Comparison of ENCODE assay signal across 22 mouse cellular contexts in the genomic region with DNA sequence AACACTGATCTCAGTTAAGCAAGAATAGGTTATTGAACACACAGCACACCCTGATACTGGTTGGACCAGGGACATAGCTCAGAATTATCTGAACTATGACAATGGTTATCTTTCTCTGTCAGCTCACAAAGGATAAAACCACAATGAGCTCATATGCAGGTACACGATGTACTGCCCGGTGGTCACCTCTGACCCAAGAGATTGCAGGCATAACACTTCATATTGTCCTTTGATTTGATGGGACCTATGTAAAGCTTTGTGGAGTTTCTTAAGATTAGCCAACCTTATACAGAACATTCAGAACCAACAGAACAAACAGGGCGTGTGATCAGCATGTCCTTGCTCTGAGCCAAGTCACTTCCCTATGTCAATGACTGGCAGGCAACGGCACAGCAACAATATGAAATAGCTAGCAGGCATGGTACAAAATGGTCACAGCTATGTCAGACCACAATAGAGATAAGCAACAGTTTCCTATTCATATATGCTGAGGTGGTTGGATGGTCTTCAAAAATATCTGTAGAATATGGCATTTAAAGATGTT. TPM values are rescaled to one million over a fixed set of nuclear protein-coding genes. Genes with fewer than 3 reads are reported as not detected.
"Had no signal": no experiment of that assay in that cellular context is flagged by ENCODE, and none has a peak within 500 bp of the region (broad histone marks: within the 10 kb centered on the region; RNA-seq: fewer than 3 reads in every experiment).

No protein-coding gene starts in this region.

- H3K4me3 ChIP-seq: layer of hippocampus, adult 2 months; limb, embryonic 10.5 days; limb, embryonic 13.5 days; liver, embryonic 13.5 days; lung, embryonic 15.5 days had no signal

- H3K9ac ChIP-seq: limb, embryonic 13.5 days; liver, embryonic 13.5 days; lung, embryonic 15.5 days had no signal

- DNase-seq: kidney, adult 18-20 months; kidney, adult 9 months; kidney, postnatal 14 days; layer of hippocampus, adult 9-11 months; liver, embryonic 13.5 days; lung, postnatal 14 days; lung, postnatal 4 days; midbrain, embryonic 14.5 days; thymus, postnatal 36 days had no signal

- H3K36me3 ChIP-seq: limb, embryonic 10.5 days; limb, embryonic 13.5 days; liver, embryonic 13.5 days; lung, embryonic 15.5 days had no signal

- H3K4me1 ChIP-seq: limb, embryonic 10.5 days; limb, embryonic 13.5 days; liver, embryonic 13.5 days; lung, embryonic 15.5 days had no signal

- H3K9me3 ChIP-seq: limb, embryonic 10.5 days; limb, embryonic 13.5 days; liver, embryonic 13.5 days; lung, embryonic 15.5 days had no signal

- H3K27me3 ChIP-seq: limb, embryonic 13.5 days; lung, embryonic 15.5 days had no signal

- H3K27ac ChIP-seq: layer of hippocampus, adult 2 months; limb, embryonic 10.5 days; limb, embryonic 13.5 days; liver, embryonic 13.5 days; lung, embryonic 15.5 days had no signal

- H3K4me2 ChIP-seq: limb, embryonic 13.5 days; liver, embryonic 13.5 days; lung, embryonic 15.5 days; midbrain, embryonic 11.5 days had no signal

RNA-seq across cellular contexts. Expression of gene Scd3, which starts 28.6 kb away (rescaled TPM):
- total RNA-seq: liver, adult 2 months; megakaryocyte-erythroid progenitor cell, adult 5-6 weeks had no signal
- polyA plus RNA-seq: large intestine, adult 2 months; limb, embryonic 13.5 days; liver, embryonic 13.5 days; liver, embryonic 16.5 days; small intestine, adult 2 months had no signal

RNA-seq across cellular contexts. Expression of gene Pkd2l1, which starts 39.4 kb away (rescaled TPM):
- total RNA-seq: liver, adult 2 months had no signal
- polyA plus RNA-seq: kidney, embryonic 16.5 days; limb, embryonic 10.5 days; limb, embryonic 13.5 days; liver, adult 2 months; liver, embryonic 13.5 days; liver, embryonic 16.5 days; midbrain, embryonic 14.5 days; stomach, embryonic 14.5 days; urinary bladder, adult 2 months had no signal
